ENCODE assay signal across 24 mouse cellular contexts in genomic region chr7:64651963-64652362, GRCm38 (mm10).
DNase-seq lines count a peak whose midpoint lies in the region; ATAC-seq and TF ChIP-seq lines count a peak whose summit lies in the region.
"Had no signal": no experiment of that assay in that cellular context is flagged by ENCODE, and none has a peak within 500 bp of the region (broad histone marks: within the 10 kb centered on the region; RNA-seq: fewer than 3 reads in every experiment).

No protein-coding gene starts in this region.

- no peak for TF ChIP-seq CTCF in left cerebral cortex, adult 2 months (IDR thresholded peaks at IDR 0.05)

- 0 out of 2 replicates have a peak overlapping the region, but pooled peaks have one; percentile 15 for H3K27ac ChIP-seq in left cerebral cortex, adult 2 months
- no peak overlapping the region for H3K27ac ChIP-seq in embryonic facial prominence, embryonic 10.5 days (replicated peaks)
- H3K27ac ChIP-seq: gastrocnemius, adult 2 months; hindbrain, embryonic 13.5 days had no signal

- 74% methylated on average over 3 of the region's 3 CpGs for WGBS in embryonic facial prominence, embryonic 10.5 days

- no peaks in the 10 kb centered on the region for H3K27me3 ChIP-seq in embryonic facial prominence, embryonic 10.5 days (replicated peaks; ENCODE audit: low read depth, poor library complexity, severe bottlenecking)
- H3K27me3 ChIP-seq: CH12.LX; hindbrain, embryonic 13.5 days; Patski had no signal

- H3K9me3 ChIP-seq in embryonic facial prominence, embryonic 10.5 days, result no peaks in the 10 kb centered on the region
- H3K9me3 ChIP-seq: hindbrain, embryonic 13.5 days had no signal

- ATAC-seq in frontal cortex, adult (ENCODE audit: low TSS enrichment), result peak; percentile 58; the same call in 1 of the 2 replicates
- ATAC-seq: forebrain, embryonic 14.5 days; hindbrain, embryonic 16.5 days; inflammation-experienced regulatory T-cells, adult 6 months; intestine, embryonic 16.5 days; Patski had no signal

- DNase-seq in frontal cortex, postnatal 36 days (ENCODE audit: low spot score in 2 of 2), result no peak
- no peak for DNase-seq in left cerebral cortex, adult 2 months (ENCODE audit: extremely low spot score in 1 of 2, low spot score in 2 of 2)
- DNase-seq in left cerebral cortex, postnatal 14 days (ENCODE audit: low spot score in 2 of 2), result no peak
- peak; percentile 51 for DNase-seq in brain, adult 2 months (ENCODE audit: low read depth, low spot score)
- DNase-seq in embryonic facial prominence, embryonic 10.5 days (ENCODE audit: low spot score), result no peak
- DNase-seq: adrenal gland, postnatal 10 days; adrenal gland, postnatal 36 days; B cell, adult 2 months; cerebellum, adult 11 months; cerebellum, adult 2 months; cerebellum, adult 9-11 months; cerebellum, postnatal 25 days; embryo, embryonic 11 days; gastrocnemius, adult 2 months; gastrocnemius, postnatal 14 days had no signal

- intact Hi-C loops in left cerebral cortex, adult 2 months (cut with DNase I), result no loop called here
- intact Hi-C loops in left cerebral cortex, postnatal 14 days (cut with DNase I), result no loop called here

- no peaks in the 10 kb centered on the region for H3K4me1 ChIP-seq in embryonic facial prominence, embryonic 10.5 days

- H3K36me3 ChIP-seq in embryonic facial prominence, embryonic 10.5 days (replicated peaks), result no peaks in the 10 kb centered on the region
- H3K36me3 ChIP-seq: G1E; hindbrain, embryonic 13.5 days had no signal

- no peak overlapping the region for H3K4me3 ChIP-seq in left cerebral cortex, adult 2 months
- no peak overlapping the region for H3K4me3 ChIP-seq in embryonic facial prominence, embryonic 10.5 days
- H3K4me3 ChIP-seq: gastrocnemius, adult 2 months; hindbrain, embryonic 13.5 days had no signal
